Comparison of ENCODE assay signal across 25 mouse cellular contexts in genomic region chr17:84658951-84659350, GRCm38 (mm10). TPM values are rescaled to one million over a fixed set of nuclear protein-coding genes. Genes with fewer than 3 reads are reported as not detected.
"Had no signal": no experiment of that assay in that cellular context is flagged by ENCODE, and none has a peak within 500 bp of the region (broad histone marks: within the 10 kb centered on the region; RNA-seq: fewer than 3 reads in every experiment).

No protein-coding gene starts in this region.

- H3K27me3 ChIP-seq: lung, embryonic 15.5 days; midbrain, embryonic 13.5 days; midbrain, embryonic 15.5 days; neural tube, embryonic 12.5 days; stomach, embryonic 15.5 days had no signal

- DNase-seq: lung, adult 18-20 months; lung, postnatal 14 days; lung, postnatal 36 days; retina, postnatal 1 day; right cerebral cortex, adult 18-20 months; right cerebral cortex, postnatal 25 days; right cerebral cortex, postnatal 4 days; thymus, adult 2 months; thymus, postnatal 25 days; thymus, postnatal 4 days had no signal

- H3K4me3 ChIP-seq: lung, embryonic 15.5 days; megakaryocyte, embryonic 14.5 days; midbrain, embryonic 13.5 days; midbrain, embryonic 15.5 days; neural tube, embryonic 12.5 days; stomach, embryonic 15.5 days had no signal

- H3K4me2 ChIP-seq: lung, embryonic 15.5 days; midbrain, embryonic 11.5 days; midbrain, embryonic 13.5 days; midbrain, embryonic 15.5 days; neural tube, embryonic 12.5 days; stomach, embryonic 15.5 days had no signal

- H3K9ac ChIP-seq: lung, embryonic 15.5 days; midbrain, embryonic 13.5 days; midbrain, embryonic 15.5 days; neural tube, embryonic 12.5 days; stomach, embryonic 15.5 days had no signal

- H3K9me3 ChIP-seq: lung, embryonic 15.5 days; megakaryocyte, embryonic 14.5 days; midbrain, embryonic 13.5 days; midbrain, embryonic 15.5 days; neural tube, embryonic 12.5 days; stomach, embryonic 15.5 days had no signal

- ATAC-seq: lung, postnatal 0 days; midbrain, embryonic 13.5 days; midbrain, embryonic 15.5 days had no signal

- H3K4me1 ChIP-seq: megakaryocyte, embryonic 14.5 days had no signal

- H3K27ac ChIP-seq: lung, embryonic 15.5 days; macrophage; midbrain, embryonic 13.5 days; midbrain, embryonic 15.5 days; neural tube, embryonic 12.5 days; stomach, embryonic 15.5 days; stomach, postnatal 0 days had no signal

- H3K36me3 ChIP-seq: lung, embryonic 15.5 days; midbrain, embryonic 13.5 days; midbrain, embryonic 15.5 days; neural tube, embryonic 12.5 days; stomach, embryonic 15.5 days had no signal

RNA-seq across cellular contexts. Expression of gene Abcg8, which starts 17.2 kb away (rescaled TPM):
- total RNA-seq: megakaryocyte progenitor cell, adult 5-6 weeks; midbrain, postnatal 0 days; monocyte, adult 5-6 weeks; neutrophil, adult 5-6 weeks had no signal
- polyA plus RNA-seq: lung, embryonic 15.5 days; lung, postnatal 0 days; macrophage; midbrain, embryonic 11.5 days; midbrain, embryonic 15.5 days; midbrain, postnatal 0 days; neural tube, embryonic 12.5 days; neural tube, embryonic 14.5 days had no signal

RNA-seq across cellular contexts. Expression of gene Abcg5, which starts 23.9 kb away (rescaled TPM):
- total RNA-seq: megakaryocyte progenitor cell, adult 5-6 weeks; monocyte, adult 5-6 weeks; neutrophil, adult 5-6 weeks had no signal
- polyA plus RNA-seq: macrophage had no signal
